Mouse (Mus musculus): Measurements from ENCODE around the gene Pcp2. TPM values are rescaled to one million over a fixed set of nuclear protein-coding genes. Genes with fewer than 3 reads are reported as not detected.
"Not testable (repeated sequence)": the region's sequence is repeated elsewhere in the genome, so short reads cannot be mapped to it uniquely, and the experiment has no call there.

Pcp2 gene
- total and polyA plus RNA-seq, 3 experiments, result not detected

DNA sequence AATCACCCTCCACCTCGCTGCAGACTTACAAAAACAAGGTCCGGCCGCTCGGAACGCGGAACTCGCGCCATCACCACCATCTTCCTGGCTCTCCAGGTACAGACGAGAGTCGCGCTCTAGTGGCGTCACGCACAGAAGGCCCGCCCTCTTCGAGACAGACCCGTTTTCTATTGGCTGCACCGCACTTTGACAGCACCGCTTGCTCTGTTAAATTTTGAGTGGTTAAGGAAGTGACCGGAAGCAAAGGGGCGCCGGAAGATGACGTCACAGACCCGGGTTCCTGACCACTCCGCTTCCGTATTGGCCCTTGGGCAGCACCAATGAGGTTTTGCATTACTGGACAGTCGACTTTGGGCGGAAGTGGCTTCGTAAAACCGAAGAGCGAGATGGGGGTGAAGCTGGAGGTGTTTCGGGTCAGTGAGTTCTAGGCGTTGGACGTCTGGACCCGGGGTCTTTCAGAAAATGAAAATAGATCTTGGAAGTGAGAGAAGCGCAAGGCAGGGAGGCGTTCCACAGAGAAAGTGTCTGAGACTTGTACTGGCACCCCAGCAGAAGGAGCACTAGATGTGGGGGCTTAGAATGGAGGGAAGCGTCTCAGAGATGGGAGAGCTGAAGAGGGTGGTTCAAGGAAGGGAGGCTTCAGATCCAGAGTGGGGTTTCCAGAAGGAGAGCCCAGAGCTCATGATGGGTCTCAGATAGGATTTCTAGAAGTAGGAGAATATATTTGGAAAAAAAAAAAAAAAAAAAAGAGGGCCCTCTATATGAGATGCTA lies 4.0 kb downstream of the Pcp2 start, which contains the start of the genes Xab2 and Pet100:
Xab2 (minus strand) TSS at position 118 of the 772 bp plus-strand sequence.
Pet100 (plus strand) TSS at position 350 of the 772 bp plus-strand sequence.
- DNase-seq, result peak; percentile 99

DNA sequence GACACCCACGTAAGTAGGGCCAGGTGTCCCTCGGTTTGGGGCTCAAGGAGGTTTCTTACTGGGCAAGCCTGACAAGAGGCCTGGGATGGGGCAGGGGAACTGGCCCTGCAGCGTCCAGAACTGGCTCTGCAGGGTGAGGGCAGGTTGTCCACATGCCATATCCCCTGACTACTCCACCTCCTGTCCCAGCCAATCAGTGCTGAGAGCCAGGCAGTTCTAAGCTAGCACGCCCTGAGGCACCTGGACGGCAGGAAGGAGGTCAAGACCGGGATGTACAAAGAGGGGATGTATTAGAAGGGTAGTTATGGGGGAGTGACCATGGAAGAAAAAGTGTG lies 15.6 kb downstream of the Pcp2 start:
- DNase-seq, result no peak

DNA sequence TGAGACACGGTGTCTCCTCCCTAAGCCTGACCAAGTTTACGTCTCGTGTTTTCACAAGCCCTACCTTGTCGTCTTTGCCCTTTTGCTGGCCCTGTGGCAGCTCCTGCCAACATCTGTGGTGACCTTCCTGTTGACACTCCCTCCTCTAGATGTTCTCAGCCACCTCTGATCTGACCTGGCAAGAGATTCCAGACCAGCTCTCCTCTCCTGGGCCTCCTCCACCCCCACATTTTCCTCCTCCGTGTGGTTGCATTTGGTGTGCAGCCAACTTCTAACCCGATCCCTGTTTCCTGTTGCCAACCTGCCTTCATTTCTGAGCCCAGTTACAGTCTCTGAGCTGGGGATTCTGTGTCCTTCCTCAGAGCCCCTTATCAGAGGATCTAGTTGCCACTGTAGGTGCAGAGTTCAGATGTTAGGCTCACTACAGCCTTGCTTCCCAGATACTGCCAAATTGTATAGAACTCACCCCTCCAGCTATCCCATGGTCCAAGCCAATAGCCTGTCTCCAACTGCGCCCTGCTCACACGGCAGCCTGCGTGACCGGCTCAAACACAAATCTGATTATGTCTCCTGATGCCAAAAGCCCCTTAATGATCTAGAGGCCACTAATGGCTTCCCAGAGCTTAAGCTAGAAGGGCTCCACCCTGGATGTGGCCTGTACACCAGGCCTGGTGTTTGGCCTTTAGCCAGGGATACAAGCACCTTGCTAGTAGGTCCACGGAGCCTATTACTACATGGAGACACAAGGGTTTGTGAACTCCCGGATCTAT lies 16.1 kb downstream of the Pcp2 start:
- peak; percentile 51 for DNase-seq

DNA sequence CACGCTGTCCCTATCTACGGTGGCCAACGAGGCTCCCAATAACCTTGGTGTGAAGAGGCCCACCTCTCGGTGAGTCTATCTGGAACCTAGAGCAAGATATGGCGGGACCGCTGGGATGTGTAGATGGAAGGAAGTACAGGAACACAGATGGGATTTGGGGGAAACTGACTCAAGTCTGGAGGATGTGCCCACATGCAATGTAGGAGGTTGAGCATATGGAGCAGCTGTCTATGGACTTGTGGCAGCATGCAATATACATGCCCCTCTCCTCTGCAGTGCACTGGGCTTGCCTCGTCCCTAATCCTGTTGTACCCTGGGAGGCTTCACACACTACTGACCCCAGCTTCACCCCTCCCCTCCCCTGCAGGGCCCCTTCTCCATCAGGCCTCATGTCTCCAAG lies 17.5 kb downstream of the Pcp2 start:
- DNase-seq, result no peak

DNA sequence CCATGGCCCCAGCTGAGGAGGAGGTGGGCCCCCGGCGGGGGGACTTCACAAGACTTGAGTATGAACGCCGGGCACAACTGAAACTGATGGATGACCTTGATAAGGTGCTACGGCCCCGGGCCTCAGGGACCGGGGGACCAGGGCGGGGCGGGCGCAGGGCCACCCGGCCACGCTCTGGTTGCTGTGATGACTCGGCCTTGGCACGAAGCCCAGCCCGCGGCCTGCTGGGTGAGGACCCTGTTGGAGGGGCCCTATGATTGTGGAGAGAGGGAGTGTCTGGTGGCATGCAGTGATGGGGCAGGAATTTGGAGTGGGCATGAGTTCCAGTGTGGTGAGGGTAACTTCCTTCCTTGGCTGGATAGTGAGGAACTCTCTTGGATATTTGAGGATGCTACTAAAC lies 18.8 kb downstream of the Pcp2 start:
- DNase-seq, result peak; percentile 48

DNA sequence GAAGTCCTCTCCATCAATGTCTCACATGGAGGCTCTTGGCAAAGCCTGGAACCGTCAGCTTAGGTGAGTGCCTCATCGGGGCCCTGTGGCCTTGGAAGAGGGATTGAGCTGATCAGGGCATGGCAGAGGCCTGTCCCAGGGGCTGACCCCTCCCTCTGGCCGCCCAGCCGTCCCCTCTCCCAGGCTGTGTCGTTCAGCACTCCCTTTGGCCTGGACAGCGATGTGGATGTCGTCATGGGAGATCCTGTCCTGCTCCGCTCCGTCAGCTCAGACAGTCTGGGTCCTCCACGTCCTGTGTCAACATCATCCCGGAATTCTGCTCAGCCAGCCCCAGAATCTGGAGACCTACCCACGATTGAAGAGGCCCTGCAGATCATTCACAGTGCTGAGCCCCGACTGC lies 21.9 kb downstream of the Pcp2 start:
- no peak for DNase-seq

DNA sequence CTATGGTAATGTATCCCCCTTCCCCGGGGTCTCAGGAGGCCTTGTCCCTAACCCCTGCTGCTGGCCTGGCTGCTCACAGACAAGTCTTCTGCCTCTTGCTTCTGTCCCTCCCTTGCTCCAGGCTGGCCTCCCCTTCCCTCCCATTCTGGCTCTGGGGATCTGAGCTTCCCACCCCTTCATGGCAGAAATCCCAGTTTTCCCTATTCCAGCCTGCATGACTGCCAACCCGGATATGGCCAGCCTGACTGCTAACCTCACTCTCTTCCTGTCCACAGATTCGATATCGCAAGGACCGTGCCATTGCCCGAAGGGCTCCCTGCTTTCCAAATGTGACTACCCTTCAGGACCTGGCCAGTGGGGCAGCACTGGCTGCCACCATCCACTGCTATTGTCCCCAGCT lies 24.9 kb downstream of the Pcp2 start:
- DNase-seq, result no peak

DNA sequence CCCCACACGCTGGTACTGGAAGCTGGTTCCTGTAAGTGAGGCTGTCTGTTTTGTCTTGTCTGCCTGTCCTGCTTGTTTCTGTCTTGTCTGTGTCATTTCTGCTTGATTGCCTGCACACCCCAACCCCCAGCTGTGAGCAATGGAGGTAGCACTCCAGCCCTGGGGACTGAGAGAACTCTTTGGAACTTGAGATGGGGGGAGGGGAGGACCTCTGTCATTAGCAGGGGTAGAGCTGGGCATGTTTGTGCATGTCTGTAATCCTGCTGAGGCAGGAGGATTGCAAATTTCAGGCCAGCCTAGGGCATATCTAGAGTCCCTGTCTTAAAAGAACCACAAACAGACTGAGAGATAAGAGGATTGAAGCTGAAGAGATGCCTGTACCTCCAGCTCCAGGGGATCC lies 26.1 kb downstream of the Pcp2 start:
- no peak for DNase-seq

DNA sequence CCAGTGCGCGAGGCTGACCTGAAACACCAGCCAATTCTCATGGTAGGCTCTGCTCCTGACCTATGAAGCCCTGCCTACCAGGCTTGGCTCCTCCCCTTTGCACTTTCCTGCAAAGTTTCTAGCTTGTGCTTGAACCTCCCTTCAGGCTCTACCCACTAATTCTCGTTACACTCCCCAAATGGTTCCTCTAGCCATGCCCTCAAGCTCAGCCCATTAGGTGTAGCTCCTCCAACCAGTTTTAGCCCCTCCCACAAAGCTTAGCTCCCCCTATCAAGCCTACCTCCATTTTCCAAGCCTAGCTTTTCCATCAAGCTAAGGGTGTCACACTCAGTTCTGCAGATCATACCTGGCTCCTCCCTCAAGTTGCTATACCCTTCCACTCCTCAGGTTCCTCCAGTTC lies 27.3 kb downstream of the Pcp2 start:
- no peak for DNase-seq

DNA sequence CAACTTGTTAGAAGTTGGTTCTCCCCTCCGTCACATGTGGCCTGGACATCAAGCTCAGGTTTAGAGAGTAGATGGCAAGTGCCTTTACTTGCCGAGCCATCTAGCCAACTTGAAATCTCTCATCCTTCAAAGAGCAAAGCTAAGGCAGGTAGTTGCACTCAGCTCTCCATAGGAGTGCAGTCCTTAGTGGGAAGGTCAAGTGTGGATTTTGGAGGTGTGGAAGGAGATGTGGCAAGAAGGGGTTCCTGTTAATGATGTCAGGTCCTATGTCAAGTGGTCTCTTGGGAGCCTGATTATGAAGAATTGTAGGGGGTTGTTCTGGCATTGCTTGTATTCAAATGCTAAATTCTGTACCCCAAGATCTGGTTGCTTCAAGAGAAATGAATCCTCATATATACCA lies 30.9 kb downstream of the Pcp2 start:
- DNase-seq, result no peak

DNA sequence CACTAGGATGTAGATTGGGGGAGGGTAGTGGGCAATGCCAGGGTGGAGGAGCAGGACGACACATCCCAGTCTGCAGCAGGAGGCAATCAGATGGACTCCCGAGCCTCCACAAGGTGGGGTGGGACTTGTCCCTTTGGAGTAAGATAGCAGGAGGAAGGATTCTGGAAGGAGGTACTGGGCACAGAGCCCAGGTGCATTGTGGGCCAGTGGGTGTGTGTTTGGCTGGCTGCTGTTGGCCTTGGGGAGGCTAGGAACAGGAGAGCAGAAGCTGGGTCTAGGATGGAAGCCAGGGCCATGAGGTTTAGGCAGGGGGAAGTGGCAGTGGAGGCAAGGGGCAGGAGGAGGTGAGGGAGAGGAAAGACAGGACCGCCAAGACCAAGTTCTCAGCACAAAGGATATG lies 31.9 kb downstream of the Pcp2 start:
- peak; percentile 63 for DNase-seq

DNA sequence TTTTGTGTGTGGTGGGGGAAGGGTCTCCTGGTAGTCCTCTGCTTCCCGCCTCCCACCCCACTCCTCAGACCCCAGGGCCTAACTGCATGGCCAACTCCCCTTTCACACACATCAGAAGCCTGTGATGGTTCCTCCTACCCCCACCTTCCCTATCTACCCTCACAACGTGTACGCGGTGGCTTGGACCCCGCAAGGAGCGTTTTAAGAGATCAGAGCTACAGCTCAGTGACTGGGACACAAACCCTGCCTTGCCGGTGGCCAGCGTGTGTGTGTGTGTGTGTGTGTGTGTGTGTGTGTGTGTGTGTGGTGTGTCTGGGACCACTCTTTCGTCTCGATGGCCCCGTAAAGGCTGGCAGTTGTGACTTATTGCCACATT lies 37.1 kb downstream of the Pcp2 start:
- no peak for DNase-seq

DNA sequence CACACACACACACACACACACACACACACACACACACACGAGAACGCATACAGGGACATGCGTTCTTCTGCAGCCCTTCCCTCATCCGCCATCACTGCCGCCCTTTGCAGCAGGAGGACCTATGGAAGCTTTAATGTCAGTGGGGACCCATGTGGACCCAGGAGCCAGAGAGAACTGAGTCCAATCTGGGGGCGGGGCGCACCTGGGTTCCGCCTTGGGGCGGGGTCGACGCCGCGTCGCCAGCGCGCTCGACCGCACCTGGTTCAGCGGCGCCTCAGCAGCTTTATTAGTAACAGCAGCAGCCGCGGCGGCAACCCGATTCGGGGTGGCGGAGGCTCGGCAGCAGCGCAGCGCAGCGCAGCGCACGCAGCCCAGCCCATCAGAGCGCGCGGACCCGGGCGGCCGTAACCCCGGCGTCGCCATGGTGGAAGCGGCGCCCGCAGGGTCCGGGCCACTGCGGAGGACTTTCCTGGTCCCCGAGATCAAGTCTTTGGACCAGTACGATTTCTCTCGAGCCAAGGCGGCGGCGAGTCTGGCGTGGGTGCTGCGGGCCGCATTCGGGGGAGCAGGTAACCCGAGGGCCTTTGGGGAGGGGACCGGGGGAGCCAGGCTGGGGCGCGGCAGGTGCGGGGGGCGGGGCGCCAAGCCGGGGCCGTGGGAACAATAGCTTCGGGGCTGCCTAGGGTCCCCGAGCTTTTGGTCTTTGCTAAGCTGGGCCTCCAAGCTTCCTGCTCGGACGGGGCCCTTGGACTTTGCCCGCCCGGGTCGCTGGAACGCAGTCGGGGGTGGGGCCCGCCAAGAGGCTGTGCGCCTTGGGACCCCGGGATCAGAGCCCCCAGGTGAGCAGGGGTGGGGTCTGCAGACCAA lies 37.7 kb downstream of the Pcp2 start:
- DNase-seq, result peak; percentile 71

DNA sequence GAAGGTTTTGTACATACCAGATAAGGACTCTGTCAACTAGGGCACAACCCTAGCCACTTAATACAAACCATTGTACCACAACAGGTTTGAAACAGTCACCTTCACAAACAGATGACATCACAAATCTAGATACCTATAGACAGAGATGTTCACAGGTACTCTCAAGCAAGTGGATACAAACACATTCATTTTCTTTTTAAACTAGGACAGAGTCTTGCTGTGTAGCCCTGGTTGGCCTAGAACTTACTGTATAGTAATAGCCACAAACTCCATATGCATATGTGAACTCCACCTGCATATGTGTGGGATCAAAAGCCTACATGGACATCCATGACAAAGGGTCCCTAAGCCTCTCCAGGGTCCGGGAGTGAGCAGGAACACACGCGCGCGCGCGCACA lies 38.4 kb downstream of the Pcp2 start, which contains the start of gene Camsap3:
Camsap3 (plus strand) TSS at position 301 of the 398 bp plus-strand sequence.
- no peak for DNase-seq

DNA sequence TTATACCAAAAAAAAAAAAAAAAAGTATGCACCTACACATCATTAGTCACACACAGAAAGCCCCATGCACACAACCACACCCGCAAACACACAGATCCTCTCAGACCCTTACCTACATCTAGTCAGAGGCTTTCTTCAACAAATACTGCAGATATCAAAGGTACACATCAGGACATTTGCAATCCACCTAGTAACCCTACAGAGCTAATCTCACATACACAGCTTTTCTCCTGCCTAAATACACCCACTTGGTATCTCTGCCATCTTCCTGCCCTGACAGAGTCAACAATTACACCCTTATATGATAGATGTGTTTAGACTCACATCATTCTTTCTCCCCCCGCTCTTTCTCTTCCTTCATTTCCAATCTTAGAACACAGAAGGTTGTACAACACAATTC lies 38.9 kb downstream of the Pcp2 start:
- DNase-seq, result no peak

DNA sequence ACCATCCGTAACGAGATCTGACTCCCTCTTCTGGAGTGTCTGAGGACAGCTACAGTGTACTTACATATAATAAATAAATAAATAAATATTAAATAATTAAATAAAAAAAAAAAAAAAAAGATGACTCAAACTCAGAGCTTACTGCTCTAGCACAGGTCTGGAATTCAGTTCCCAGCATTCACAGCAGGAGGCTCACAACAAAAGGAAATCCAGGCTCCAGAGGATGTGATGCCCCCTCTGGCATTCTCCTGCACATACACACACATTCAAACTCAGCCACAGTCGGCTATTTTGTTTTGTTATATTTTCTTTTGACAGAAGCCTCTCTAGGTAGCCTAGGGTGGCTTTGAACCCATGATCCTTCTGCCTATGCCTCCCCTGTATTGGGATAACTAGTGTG lies 43.4 kb downstream of the Pcp2 start:
- not testable (repeated sequence) for DNase-seq

DNA sequence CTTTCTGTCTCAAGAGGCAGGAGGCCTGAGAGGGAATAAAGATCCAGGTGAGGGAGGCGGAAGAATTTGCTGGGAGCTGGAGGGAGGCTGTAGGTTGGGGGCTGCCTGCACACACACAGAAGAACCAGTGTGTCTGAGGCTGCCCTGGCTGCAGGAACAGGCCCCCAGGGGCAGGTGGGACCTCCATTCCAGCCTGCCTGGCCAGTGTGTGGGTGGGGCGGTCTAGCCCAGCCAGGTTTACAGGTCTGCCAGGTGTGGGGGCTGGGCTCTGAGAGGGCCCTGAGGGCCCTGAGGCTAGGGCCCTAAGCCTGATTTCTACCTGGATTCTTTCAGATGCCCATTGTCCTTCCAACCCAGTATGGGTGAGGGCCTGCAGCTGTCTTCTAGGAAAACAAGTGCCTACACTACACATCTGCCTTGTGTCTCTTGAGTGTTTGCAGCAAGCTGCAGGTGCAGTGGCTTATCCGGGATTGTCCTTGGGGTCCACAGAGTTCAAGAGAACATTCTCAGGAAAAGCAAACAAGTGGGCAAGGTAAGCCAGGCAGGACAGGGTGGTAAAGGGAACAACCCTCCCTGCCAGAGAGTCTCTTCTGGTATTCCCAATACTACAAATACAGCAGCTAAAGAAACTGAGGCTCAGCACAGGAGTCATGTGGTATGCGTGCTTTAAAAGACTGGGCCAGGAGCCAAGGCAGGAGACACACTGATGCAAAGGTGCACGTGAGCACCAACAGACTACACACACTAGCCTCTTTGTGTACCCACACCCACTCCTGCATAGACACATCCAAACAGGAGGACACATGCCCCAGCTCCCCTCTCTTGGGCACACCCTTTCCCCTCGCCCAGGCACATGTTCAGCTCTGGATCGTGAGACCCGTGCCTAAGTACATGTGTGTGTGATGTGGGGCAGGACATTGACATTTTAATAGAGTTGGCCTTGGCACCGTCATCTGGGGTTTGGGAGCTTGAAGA lies 45.7 kb downstream of the Pcp2 start:
- no peak for DNase-seq

DNA sequence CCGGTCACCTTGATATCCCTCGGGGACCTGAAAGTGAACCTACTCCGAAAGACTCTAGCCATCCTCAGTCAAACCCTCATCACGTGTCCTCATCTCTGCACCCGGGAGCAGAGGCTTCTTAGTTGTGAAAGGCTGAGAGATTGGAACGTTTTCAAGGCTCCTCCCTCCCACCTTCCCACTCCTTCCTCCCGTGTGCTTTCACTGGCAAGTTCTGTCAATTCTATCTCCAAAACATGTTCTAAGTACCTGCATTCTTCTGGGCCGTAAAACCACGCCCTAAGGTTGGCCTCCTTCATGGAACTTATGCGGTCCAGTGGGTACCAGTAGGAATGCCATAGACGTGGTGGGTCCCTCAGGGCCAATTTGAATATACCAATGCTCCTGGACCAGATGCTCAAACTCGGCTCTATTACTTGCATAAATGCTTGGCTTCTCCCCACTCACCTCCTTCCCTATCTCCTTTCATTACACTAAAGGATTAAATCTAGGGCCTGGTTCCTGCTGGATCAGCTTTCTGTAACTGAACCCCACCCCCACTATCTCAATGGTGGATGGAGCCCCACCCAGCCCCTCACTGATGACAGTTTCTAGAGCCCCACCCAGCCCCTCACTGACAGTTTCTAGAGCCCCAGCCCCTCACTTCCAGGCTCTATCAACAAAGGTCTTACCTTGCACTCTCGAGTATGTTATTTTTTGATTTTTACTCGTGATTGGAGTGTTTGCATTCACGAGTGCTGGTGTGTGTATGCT lies 49.0 kb downstream of the Pcp2 start:
- no peak for DNase-seq

DNA sequence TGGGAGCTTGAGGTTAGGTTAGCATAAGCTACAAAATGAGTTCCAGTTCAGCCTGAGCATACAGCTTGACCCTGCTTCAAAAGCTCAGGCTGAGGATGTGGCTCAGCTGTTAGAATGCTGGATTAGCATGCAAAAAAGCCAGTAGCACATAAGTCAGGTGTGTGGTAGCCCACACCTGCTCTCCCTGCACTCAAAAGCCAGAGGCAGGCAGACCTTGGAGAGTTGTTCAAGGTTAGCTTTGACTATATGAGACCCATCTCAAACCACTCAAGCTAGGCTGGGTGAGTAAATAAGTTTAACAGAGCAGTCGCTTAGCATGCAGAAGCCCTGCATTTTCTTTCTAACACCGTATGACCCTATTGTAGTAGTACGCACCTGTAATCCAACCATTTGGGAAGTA lies 50.8 kb downstream of the Pcp2 start:
- DNase-seq, result no peak

Measured in adrenal gland, adult 2 months (tissue).